In the genomic region with DNA sequence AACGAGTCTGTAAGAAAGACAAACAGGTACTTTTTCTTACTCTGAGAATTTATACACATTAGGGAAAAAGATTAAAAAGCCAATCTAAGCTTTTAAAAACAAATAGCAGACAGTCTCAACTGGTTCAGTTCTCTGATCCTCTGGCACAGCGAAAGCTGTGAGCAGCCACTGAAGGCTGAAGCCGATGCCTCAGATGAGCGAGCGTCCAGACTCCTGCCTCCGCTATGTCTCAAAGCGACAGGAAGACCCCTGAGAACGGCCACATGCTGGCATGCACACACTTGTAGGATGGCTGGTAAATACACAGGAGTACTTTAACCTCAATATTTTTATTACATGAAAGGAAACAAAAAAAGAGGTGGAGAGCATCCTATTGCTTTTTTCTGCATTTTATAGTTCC, we compare ENCODE assay signal across 13 mouse cellular contexts.
DNase-seq lines count a peak whose midpoint lies in the region; ATAC-seq and TF ChIP-seq lines count a peak whose summit lies in the region.
"Had no signal": no experiment of that assay in that cellular context is flagged by ENCODE, and none has a peak within 500 bp of the region (broad histone marks: within the 10 kb centered on the region; RNA-seq: fewer than 3 reads in every experiment).

No protein-coding gene starts in this region.

- 42% methylated on average over 8 of the region's 8 CpGs for WGBS in hindbrain, embryonic 14.5 days
- 40% methylated on average over 8 of the region's 8 CpGs for WGBS in limb, embryonic 14.5 days
- 75% methylated on average over 8 of the region's 8 CpGs for WGBS in liver, embryonic 11.5 days

- no peaks in the 10 kb centered on the region for H3K36me3 ChIP-seq in hindbrain, embryonic 14.5 days (replicated peaks; ENCODE audit: control insufficient read depth, insufficient read depth)
- no peaks in the 10 kb centered on the region for H3K36me3 ChIP-seq in limb, embryonic 14.5 days (ENCODE audit: control insufficient read depth, insufficient read depth, low read length)
- no peaks in the 10 kb centered on the region for H3K36me3 ChIP-seq in liver, embryonic 11.5 days (ENCODE audit: control insufficient read depth, insufficient read depth, low read length)
- H3K36me3 ChIP-seq: heart, embryonic 15.5 days had no signal

- peak overlapping the region; percentile 37 for H3K4me2 ChIP-seq in hindbrain, embryonic 14.5 days (replicated peaks)
- peak overlapping the region; percentile 39 for H3K4me2 ChIP-seq in limb, embryonic 14.5 days (replicated peaks; ENCODE audit: low read depth, low read length, severe bottlenecking)
- no peak overlapping the region for H3K4me2 ChIP-seq in liver, embryonic 11.5 days
- H3K4me2 ChIP-seq: heart, embryonic 15.5 days had no signal

- intact Hi-C loops in gastrocnemius, adult 2 months (cut with DNase I), result loop anchor here (10.0 kb wide), 1 partner anchor 435 kb away; no protein-coding TSS in a partner anchor

- no peak for TF ChIP-seq CTCF in gastrocnemius, adult 2 months (IDR thresholded peaks at IDR 0.05)

- 0 out of 2 replicates have a peak overlapping the region, but pooled peaks have one; percentile 20 for H3K27ac ChIP-seq in gastrocnemius, adult 2 months
- peak overlapping the region; percentile 75 for H3K27ac ChIP-seq in hindbrain, embryonic 14.5 days
- peak overlapping the region; percentile 58; the same call in 1 of the 2 replicates for H3K27ac ChIP-seq in limb, embryonic 14.5 days (replicated peaks; ENCODE audit: low read depth, low read length)
- H3K27ac ChIP-seq in liver, embryonic 11.5 days (ENCODE audit: low read depth, low read length), result no peak overlapping the region
- H3K27ac ChIP-seq: heart, embryonic 15.5 days; stomach, postnatal 0 days had no signal

- TF ChIP-seq POLR2A in limb, embryonic 14.5 days (IDR thresholded peaks at IDR 0.05; ENCODE audit: borderline replicate concordance, extremely low read depth, insufficient read depth, insufficient read length), result no peak

- H3K27me3 ChIP-seq in hindbrain, embryonic 14.5 days (ENCODE audit: control insufficient read depth, insufficient read depth, low read length), result no peaks in the 10 kb centered on the region
- no peaks in the 10 kb centered on the region for H3K27me3 ChIP-seq in limb, embryonic 14.5 days (ENCODE audit: control insufficient read depth, insufficient read depth, low read length)
- H3K27me3 ChIP-seq in liver, embryonic 11.5 days (replicated peaks; ENCODE audit: control insufficient read depth, insufficient read depth, low read length), result no peaks in the 10 kb centered on the region
- H3K27me3 ChIP-seq: heart, embryonic 15.5 days had no signal

- no peak overlapping the region for H3K4me3 ChIP-seq in gastrocnemius, adult 2 months
- no peak overlapping the region for H3K4me3 ChIP-seq in hindbrain, embryonic 14.5 days (replicated peaks; ENCODE audit: low read length)
- H3K4me3 ChIP-seq in limb, embryonic 14.5 days (replicated peaks; ENCODE audit: low read length), result no peak overlapping the region
- no peak overlapping the region for H3K4me3 ChIP-seq in liver, embryonic 11.5 days (ENCODE audit: low read depth, low read length)
- H3K4me3 ChIP-seq: erythroblast, embryonic 14.5 days; heart, embryonic 15.5 days had no signal

- ATAC-seq in hindbrain, embryonic 14.5 days (ENCODE audit: low FRiP score), result no peak
- no peak for ATAC-seq in limb, embryonic 14.5 days (ENCODE audit: low FRiP score, low read depth)
- ATAC-seq in CD4-positive, CD25-positive, alpha-beta regulatory T cell, adult 4 months, result no peak
- no peak for ATAC-seq in liver, embryonic 11.5 days (replicated peaks; ENCODE audit: low FRiP score)

- H3K9me3 ChIP-seq in hindbrain, embryonic 14.5 days (ENCODE audit: control insufficient read depth, low read length), result no peaks in the 10 kb centered on the region
- no peaks in the 10 kb centered on the region for H3K9me3 ChIP-seq in limb, embryonic 14.5 days (ENCODE audit: control insufficient read depth, low read length)
- H3K9me3 ChIP-seq in liver, embryonic 11.5 days (ENCODE audit: control insufficient read depth, low read length), result no peaks in the 10 kb centered on the region
- H3K9me3 ChIP-seq: heart, embryonic 15.5 days had no signal

- DNase-seq in gastrocnemius, adult 2 months, result no peak
- DNase-seq in gastrocnemius, postnatal 10 days, result no peak
- no peak for DNase-seq in hindbrain, embryonic 14.5 days (ENCODE audit: low spot score)
- no peak for DNase-seq in limb, embryonic 14.5 days (ENCODE audit: low spot score)
- peak; percentile 67 for DNase-seq in retina, embryonic 14.5 days (ENCODE audit: low spot score)
- no peak for DNase-seq in liver, embryonic 11.5 days (ENCODE audit: low spot score)
- no peak for DNase-seq in spleen, postnatal 10 days (ENCODE audit: low spot score in 2 of 2)
- DNase-seq: cerebellum, adult 2 months; kidney, adult 18-20 months had no signal

- H3K4me1 ChIP-seq in hindbrain, embryonic 14.5 days (replicated peaks; ENCODE audit: control insufficient read depth, insufficient read depth, low read length), result peaks cover 8% of the 10 kb centered on the region
- H3K4me1 ChIP-seq in limb, embryonic 14.5 days (ENCODE audit: control insufficient read depth, insufficient read depth, low read length), result peaks cover 10% of the 10 kb centered on the region
- no peaks in the 10 kb centered on the region for H3K4me1 ChIP-seq in liver, embryonic 11.5 days (replicated peaks; ENCODE audit: control insufficient read depth, insufficient read depth, low read length)
- H3K4me1 ChIP-seq: heart, embryonic 15.5 days had no signal

- peak overlapping the region; percentile 58 for H3K9ac ChIP-seq in hindbrain, embryonic 14.5 days
- H3K9ac ChIP-seq in limb, embryonic 14.5 days (ENCODE audit: low read depth, low read length, severe bottlenecking), result peak overlapping the region; percentile 47
- no peak overlapping the region for H3K9ac ChIP-seq in liver, embryonic 11.5 days (ENCODE audit: low read depth, low read length)
- H3K9ac ChIP-seq: heart, embryonic 15.5 days had no signal
